Mouse (Mus musculus) lung, postnatal 0 days (tissue): ENCODE results near the gene Lhfpl3.

ENCODE experiments used
- CTCF ChIP-seq: IDR thresholded peaks from 2 replicates; pipeline ENCODE4 v1.5.1; 2016; ENCODE audit warnings: antibody characterized with exemption, mild to moderate bottlenecking
- EP300 ChIP-seq: IDR thresholded peaks from 2 replicates; pipeline ENCODE4 v1.6.1; 2016; ENCODE audit warnings: antibody characterized with exemption, mild to moderate bottlenecking, control low read depth

DNA sequence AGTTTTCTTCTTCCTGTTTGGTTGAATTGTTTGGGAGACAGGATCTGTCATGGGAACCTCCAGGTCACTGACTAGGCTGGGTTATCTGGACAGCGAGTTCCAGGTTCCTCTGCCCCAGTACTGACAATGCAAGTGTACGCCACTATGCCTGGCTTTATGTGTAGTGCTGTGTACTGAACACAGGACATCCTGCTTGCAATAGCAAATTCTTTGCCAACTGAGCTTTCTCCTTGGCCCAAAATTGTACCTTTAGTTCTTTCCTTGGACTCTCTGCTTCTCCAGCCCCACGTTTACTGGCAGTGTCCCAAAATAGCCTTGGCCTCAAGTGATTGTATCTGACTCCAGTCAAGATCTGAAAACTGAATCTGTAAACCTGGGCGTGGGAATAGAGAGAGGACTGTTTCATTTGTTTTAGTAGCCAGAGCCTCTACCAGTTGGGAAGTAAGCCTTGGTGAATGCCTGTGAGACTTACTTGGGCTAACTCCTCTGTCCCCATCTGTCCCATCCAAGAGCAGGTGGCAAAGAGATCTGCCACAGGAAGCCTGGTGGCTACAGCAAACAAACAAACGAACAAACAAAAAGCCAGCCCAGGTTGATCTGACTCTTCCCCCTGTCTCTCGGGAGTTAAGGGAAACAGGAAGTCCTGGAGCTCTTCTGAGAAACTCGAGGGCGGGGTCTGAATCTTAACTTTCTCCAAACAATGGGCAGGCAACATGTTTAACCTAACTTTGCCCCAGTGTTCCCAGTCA, 269.9 kb downstream of the Lhfpl3 start:
- TF ChIP-seq CTCF (no peak), EP300 (peak; percentile 56; the same call in 1 of the 2 replicates)
